Mouse (Mus musculus): ENCODE results near the gene Tex264.

Tex264 gene

DNA sequence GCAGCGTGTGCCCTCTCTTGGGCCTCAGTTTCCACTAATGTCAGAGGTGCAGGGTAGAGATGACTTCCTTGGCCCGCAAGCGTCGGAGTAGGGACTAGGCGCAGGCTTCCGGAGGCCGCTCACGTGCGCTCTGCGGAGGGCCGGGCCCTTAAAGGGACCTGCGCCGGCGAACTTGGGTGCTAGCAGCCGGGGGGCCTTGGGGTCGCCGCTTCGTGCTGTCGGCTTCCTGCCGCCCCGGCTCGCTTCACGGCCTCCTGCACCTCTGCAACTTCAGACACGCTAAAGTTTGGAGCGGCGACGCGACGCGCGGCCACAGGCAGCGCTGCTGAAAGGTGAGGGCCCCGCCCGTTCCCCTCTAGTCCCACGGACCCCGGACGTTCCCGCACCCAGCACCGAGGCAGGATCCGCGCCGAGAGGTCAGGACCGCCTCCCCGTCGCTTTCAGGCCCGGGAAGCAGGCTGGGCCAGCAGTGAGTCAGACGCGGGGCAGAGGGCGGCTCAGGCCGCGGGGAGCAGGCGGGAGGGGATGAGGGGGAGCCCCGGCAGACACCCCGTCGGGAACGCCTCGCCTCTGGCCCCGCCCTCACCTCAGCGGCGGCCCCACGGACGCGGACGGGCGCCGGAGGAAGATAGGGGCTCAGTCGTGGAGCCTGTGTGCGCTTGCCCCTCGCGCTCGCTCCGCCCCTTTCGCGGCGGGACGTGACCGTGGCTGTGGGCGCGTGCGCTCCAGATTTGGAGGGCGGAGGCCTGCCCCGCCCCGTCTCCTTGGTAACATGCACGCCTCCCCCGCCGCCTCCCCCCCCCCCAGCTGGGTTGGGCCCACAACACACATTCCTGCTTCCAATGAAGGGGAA is at the start of gene Tex264:
Tex264 (minus strand) TSS at position 679 of the 853 bp plus-strand sequence.
- DNase-seq (ENCODE audit: low spot score): peak; percentile 88

DNA sequence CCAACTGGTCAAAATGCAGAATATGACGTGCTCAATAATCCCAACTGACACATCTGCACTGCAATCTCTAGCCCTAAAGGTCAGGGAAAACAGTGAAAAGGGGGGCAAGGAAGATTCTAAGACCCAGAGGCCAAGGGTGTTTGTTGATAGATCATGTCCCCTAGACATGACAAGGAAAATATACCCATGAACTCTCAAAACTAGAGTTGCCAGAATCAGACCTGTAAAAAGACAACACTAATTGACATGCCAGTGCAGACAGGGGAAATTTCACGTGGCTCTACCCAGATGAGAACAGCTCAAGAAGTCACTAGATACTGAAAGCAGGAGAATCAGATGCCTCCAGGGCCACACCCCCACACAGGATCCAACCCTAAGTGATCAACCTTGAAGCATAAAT is 48.0 kb upstream of the Tex264 start:
- DNase-seq (ENCODE audit: low spot score): no peak

- no peak for DNase-seq (ENCODE audit: low spot score)
These were observed 43.7 kb upstream of the Tex264 start for GRCm38 (mm10) chr9:106729416-106729815.

DNA sequence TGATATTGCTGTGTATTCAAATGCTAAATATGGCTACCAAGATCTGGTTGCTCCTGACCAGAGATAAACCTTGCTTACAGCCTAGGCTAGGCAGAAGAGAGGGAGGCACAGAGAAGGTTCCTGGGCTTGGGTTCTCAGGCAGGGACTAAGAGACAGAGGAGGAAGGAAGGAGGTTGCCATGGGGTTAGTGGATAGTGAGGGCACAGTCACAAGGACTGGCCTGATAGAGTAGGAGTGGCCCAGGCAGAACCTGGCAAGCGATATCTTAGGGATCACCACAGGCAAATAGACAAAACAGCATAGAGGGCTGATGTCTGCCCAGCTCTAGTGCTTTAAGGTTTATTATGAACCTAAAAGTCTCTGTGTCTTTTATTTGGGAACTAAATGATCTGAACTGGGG is 41.2 kb upstream of the Tex264 start:
- no peak for DNase-seq (ENCODE audit: low spot score)

GRCm38 (mm10) chr9:106725435-106725834 is 39.7 kb upstream of the Tex264 start:
- DNase-seq (ENCODE audit: low spot score): no peak

- no peak for DNase-seq (ENCODE audit: low spot score)
These were observed 39.1 kb upstream of the Tex264 start for GRCm38 (mm10) chr9:106724864-106725263.

- no peak for DNase-seq (ENCODE audit: low spot score)
These were observed 31.0 kb upstream of the Tex264 start for GRCm38 (mm10) chr9:106716729-106717128.

DNA sequence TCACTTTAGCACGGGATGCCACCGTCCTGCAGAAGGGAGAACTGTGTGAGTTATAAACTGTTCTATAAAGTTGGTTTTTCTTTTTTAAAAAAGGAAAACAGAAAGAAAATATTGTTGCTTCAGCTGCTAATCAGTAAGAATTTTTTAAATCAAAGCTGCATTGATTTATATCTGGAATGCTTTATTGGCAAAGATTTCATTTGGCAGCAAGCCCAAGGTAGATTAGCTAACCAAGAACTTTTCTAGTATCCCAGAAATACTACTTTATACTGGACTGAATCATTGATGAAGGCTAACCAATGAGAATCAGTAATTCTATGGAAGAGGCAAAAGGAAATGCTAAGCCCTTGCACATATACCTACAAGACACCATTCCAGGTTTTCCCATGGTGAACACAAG is 30.5 kb upstream of the Tex264 start:
- no peak for DNase-seq (ENCODE audit: low spot score)

DNA sequence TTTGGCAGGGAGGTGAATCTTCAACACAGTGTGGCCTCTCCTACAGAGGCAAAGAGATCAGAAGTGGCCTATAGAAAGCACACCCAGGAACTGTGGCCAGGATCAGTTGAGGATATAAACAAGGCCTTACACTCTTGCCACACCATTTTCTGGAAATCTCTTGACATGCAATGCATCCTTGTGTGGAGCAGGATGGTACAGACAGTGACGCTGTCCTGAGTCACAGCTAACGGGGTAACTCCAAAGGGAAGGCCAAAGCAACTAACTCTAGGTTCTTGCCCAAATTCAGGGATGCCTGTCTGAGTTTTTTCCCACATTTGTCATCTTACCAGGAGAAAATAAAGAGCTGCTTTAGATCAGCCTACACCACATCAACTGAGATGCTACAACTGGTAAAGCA is 26.7 kb upstream of the Tex264 start:
- DNase-seq (ENCODE audit: low spot score): no peak

- no peak for DNase-seq (ENCODE audit: low spot score)
These were observed 7.3 kb upstream of the Tex264 start for GRCm38 (mm10) chr9:106692973-106693481.

GRCm38 (mm10) chr9:106688834-106689233 is 3.1 kb upstream of the Tex264 start:
- no peak for DNase-seq (ENCODE audit: low spot score)

DNA sequence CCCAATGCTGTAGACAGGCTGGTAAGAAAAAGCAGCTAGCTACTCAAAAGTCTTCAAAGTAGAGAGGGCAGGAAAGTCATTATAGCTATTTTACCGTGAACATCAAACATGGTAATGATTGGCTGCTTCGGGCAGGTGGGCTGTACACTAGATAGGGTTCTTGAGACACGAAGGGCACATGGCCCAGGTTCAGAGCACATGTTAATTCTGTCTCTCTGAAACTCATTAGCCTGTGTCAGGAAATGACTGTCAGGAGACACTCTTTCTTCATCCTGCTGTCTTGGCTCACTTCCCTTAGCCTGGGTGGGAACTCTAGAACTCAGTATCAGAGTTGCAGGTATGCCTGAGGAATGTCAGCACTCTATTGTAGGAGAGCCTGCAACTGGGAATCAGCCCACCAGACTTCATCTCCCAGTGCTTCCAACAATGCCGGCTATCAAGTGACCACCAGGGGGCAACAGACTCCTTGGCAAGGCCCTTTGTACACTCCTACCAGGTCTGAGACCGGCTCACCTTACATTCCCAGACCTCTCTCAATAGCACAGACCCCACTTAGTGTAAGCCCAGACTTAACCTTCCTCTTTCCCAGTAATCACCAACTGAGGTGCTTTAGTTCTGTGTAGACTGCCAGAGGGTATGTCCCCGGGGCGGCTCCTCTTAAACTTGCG is 1.4 kb upstream of the Tex264 start:
- DNase-seq (ENCODE audit: low spot score): peak; percentile 62

- DNase-seq (ENCODE audit: low spot score): no peak
These were observed 844 bp downstream of the Tex264 start for GRCm38 (mm10) chr9:106684918-106685248.

DNA sequence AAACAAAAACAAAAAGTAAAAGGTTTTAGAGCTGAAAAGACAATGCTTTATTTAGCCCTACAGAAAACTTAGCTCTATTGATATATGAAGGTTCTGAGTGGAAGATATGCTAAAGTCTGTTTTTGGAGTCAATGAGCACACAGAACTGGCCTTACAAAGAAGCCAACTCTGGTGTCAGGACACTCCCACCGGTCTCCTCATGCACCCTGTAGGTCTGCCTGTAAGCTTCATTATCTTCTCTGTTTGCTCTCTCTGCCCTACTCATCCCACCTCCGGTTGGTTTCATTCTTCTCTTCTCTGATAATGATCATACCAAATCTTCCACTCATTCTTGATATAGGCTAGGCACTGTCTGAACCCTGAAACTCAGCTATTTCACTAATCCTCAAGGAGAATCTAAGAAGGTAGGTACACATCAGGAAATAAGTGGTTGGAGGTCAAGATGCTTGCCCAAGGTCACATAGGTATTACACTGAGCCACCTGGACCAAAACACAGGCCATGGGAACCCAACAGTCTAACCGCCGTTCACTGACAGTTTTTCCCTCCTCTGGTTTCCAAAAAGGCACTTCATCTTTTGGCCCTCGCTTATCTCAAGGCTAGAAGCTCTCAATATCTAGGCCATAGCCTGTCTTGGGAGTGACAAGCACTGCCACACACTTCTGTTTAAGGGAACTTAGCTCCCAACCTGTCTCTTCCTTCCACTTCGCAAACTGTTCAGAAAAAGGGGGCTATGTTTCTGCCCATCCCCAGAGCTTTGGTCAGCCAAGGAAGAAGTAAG is 1.4 kb downstream of the Tex264 start:
- DNase-seq (ENCODE audit: low spot score): no peak

DNA sequence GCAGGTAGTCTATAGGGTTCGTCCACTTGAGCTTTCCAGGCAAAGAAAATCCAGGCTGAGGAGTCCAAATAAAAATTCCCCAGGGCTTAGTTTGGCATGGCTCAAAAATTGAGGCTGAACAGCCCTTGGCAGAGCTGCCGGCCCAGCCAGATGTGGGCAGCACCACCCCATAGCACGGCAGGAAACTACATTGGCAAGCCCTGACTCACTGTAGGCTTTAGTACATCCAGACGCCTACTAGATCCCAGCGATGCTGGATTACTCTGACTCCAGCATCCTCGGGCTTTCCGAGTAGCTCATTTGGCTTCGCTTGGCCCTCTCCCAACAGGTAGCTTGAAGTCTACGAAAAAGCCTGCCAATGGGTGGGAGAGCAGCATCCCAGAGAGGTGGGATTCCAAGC is 4.7 kb downstream of the Tex264 start:
- DNase-seq (ENCODE audit: low spot score): no peak

- DNase-seq (ENCODE audit: low spot score): no peak
These were observed 7.5 kb downstream of the Tex264 start for GRCm38 (mm10) chr9:106678242-106678641.

- DNase-seq (ENCODE audit: low spot score): no peak
These were observed 8.0 kb downstream of the Tex264 start for GRCm38 (mm10) chr9:106677702-106678101.

- DNase-seq (ENCODE audit: low spot score): no peak
These were observed 9.2 kb downstream of the Tex264 start for GRCm38 (mm10) chr9:106676571-106676970.

GRCm38 (mm10) chr9:106675965-106676364 is 9.8 kb downstream of the Tex264 start:
- no peak for DNase-seq (ENCODE audit: low spot score)

DNA sequence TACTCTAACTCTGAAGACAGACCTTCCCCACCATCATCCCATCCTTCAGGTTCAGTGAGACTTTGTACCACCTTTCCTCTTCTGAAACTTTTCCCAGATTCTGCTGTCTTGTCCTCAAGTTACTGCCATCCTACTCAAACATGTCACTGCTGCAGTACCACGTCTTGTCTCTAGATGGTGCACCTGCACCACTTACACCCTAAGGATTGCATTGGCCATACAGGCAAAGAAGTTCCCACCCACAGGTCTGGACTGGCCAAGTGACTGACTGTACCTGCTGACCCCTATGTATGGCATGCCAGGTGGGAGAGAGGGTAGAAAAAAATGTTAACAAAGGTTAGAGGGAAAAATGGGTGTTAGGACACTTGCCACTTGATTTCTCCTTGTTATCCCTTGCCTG is 10.2 kb downstream of the Tex264 start:
- peak; percentile 71 for DNase-seq (ENCODE audit: low spot score)

DNA sequence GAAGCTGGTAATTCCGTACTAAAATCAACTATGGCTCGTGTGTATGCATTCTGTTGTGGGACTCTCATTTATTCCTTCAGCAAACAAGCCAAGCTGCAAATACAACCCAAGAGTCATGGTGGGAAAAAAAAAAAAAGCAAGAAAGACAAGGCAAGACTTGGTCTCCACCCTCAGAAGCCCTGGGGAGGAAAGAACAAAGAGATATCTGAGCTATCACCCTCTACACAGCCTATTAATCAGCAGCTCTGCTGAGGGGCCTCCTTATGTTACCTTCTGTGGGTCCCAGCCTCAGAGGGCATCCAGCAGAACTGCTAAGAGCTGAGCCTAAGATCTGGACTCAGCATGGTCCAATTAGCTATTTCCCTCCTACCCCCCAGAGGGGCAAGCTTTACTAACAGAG is 11.9 kb downstream of the Tex264 start:
- no peak for DNase-seq (ENCODE audit: low spot score)

- DNase-seq (ENCODE audit: low spot score): no peak
These were observed 20.9 kb downstream of the Tex264 start for GRCm38 (mm10) chr9:106664856-106665255.

GRCm38 (mm10) chr9:106664433-106664832 is 21.3 kb downstream of the Tex264 start:
- DNase-seq (ENCODE audit: low spot score): no peak
